Mouse (Mus musculus) midbrain, embryonic 13.5 days (tissue): ENCODE measurements around the gene Lgals7. TPM values are rescaled to one million over a fixed set of nuclear protein-coding genes. Genes with fewer than 3 reads are reported as not detected.
"Not testable (repeated sequence)": the region's sequence is repeated elsewhere in the genome, so short reads cannot be mapped to it uniquely, and the experiment has no call there.

Experiments used
- ATAC-seq: fragments of 200-750 bp; cut with Nextera tagmentation; 2 replicates; pipeline ENCODE4 v1.8.0; 2017; ENCODE audit warnings: mild to moderate bottlenecking, moderate TSS enrichment, moderate library complexity
- H3K27ac ChIP-seq: fragments of 300-500 bp; sonication (generic); 2 replicates; pipeline ENCODE4 v1.5.1; 2015; ENCODE audit warnings: inconsistent platforms, mild to moderate bottlenecking, moderate library complexity
- H3K27me3 ChIP-seq: fragments of 300-500 bp; sonication (generic); 2 replicates; pipeline ENCODE4 v1.6.1; 2015; ENCODE audit warnings: mild to moderate bottlenecking, inconsistent platforms
- H3K36me3 ChIP-seq: fragments of 300-500 bp; sonication (generic); 2 replicates; pipeline ENCODE4 v1.6.1; 2015; ENCODE audit warnings: mild to moderate bottlenecking, inconsistent platforms
- H3K4me1 ChIP-seq: fragments of 300-500 bp; sonication (generic); replicated peaks from 2 replicates; pipeline ENCODE4 v1.6.1; 2015; ENCODE audit warnings: inconsistent platforms
- H3K4me2 ChIP-seq: fragments of 300-500 bp; sonication (generic); replicated peaks from 2 replicates; pipeline ENCODE4 v1.6.1; 2015; ENCODE audit warnings: moderate library complexity, mild to moderate bottlenecking, inconsistent platforms
- H3K4me3 ChIP-seq: fragments of 300-500 bp; sonication (generic); replicated peaks from 2 replicates; pipeline ENCODE4 v1.5.1; 2015; ENCODE audit warnings: mild to moderate bottlenecking, inconsistent platforms
- H3K9ac ChIP-seq: fragments of 300-500 bp; sonication (generic); replicated peaks from 2 replicates; pipeline ENCODE4 v1.6.1; 2015; ENCODE audit warnings: mild to moderate bottlenecking, inconsistent platforms
- H3K9me3 ChIP-seq: fragments of 300-500 bp; sonication (generic); 2 replicates; pipeline ENCODE4 v1.6.1; 2016; ENCODE audit warnings: mild to moderate bottlenecking, inconsistent platforms
- WGBS: fragments of 180-500 bp; shearing (Covaris S2); methylation state at CpG from one replicate; pipeline ENCODE4 v1.1.7; 2015; 5-methylcytosine and 5-hydroxymethylcytosine counted together
- polyA plus RNA-seq: library from polyadenylated mRNA; unstranded; fragments of >200 nt; fragmentation: Nextera tagmentation; extraction: Ambion mirVana; gene quantifications from 2 replicates; pipeline ENCODE4 v1.2.1, GENCODE M21; 2015

Gene Lgals7
- polyA plus RNA-seq, 1 experiment from 2014 or later, result 8.5 TPM

GRCm38 (mm10) chr7:28866769-28867507 lies 3.3 kb downstream of the Lgals7 start:
- Histone ChIP-seq H3K9me3 (no peaks in the 10 kb centered on the region), H3K4me2 (no peak overlapping the region), H3K27me3 (no peaks in the 10 kb centered on the region), H3K4me1 (peaks cover 19% of the 10 kb centered on the region), H3K36me3 (no peaks in the 10 kb centered on the region), H3K27ac (no peak overlapping the region), H3K4me3 (no peak overlapping the region), H3K9ac (no peak overlapping the region)
- no peak for ATAC-seq
- 93% methylated on average over 28 of the region's 28 CpGs for WGBS

- H3K27me3 ChIP-seq, H3K4me3 ChIP-seq, H3K36me3 ChIP-seq, H3K9me3 ChIP-seq, ATAC-seq, H3K27ac ChIP-seq, H3K9ac ChIP-seq, H3K4me2 ChIP-seq: not testable (repeated sequence)
- WGBS, result 31% methylated on average over 23 of the region's 23 CpGs
- H3K4me1 ChIP-seq, result peaks cover 19% of the 10 kb centered on the region
Measured at GRCm38 (mm10) chr7:28867508-28868340, 4.1 kb downstream of the Lgals7 start.

GRCm38 (mm10) chr7:28870901-28871664 lies 7.4 kb downstream of the Lgals7 start:
- Histone ChIP-seq H3K4me2 (no peak overlapping the region), H3K4me1 (peaks cover 2% of the 10 kb centered on the region; the same call in 1 of the 2 replicates), H3K27me3 (no peaks in the 10 kb centered on the region), H3K9ac (no peak overlapping the region), H3K27ac (no peak overlapping the region), H3K36me3 (no peaks in the 10 kb centered on the region), H3K9me3 (no peaks in the 10 kb centered on the region), H3K4me3 (no peak overlapping the region)
- 90% methylated on average over 24 of the region's 24 CpGs for WGBS
- ATAC-seq, result no peak

- WGBS, result 73% methylated on average over 2 of the region's 2 CpGs
Measured at GRCm38 (mm10) chr7:28874565-28874964, 10.9 kb downstream of the Lgals7 start.

GRCm38 (mm10) chr7:28876099-28876498 lies 12.4 kb downstream of the Lgals7 start:
- H3K9ac ChIP-seq, result no peak overlapping the region
- WGBS, result 81% methylated on average over 4 of the region's 4 CpGs
- H3K27me3 ChIP-seq, result no peaks in the 10 kb centered on the region
- H3K4me2 ChIP-seq, result no peak overlapping the region
- H3K27ac ChIP-seq, result no peak overlapping the region
- H3K4me1 ChIP-seq, result no peaks in the 10 kb centered on the region
- no peaks in the 10 kb centered on the region for H3K36me3 ChIP-seq
- no peak overlapping the region for H3K4me3 ChIP-seq
- H3K9me3 ChIP-seq, result no peaks in the 10 kb centered on the region
- ATAC-seq, result no peak

More at GRCm38 (mm10) chr7:28874565-28874964, 10.9 kb downstream of the Lgals7 start:
- Histone ChIP-seq H3K9me3 (no peaks in the 10 kb centered on the region), H3K27me3 (no peaks in the 10 kb centered on the region), H3K36me3 (no peaks in the 10 kb centered on the region), H3K9ac (no peak overlapping the region), H3K27ac (no peak overlapping the region), H3K4me3 (no peak overlapping the region), H3K4me2 (no peak overlapping the region), H3K4me1 (no peaks in the 10 kb centered on the region)
- no peak for ATAC-seq

GRCm38 (mm10) chr7:28877155-28877554 lies 13.5 kb downstream of the Lgals7 start:
- no peak for ATAC-seq
- Histone ChIP-seq H3K4me2 (no peak overlapping the region), H3K27ac (no peak overlapping the region), H3K9me3 (no peaks in the 10 kb centered on the region), H3K36me3 (no peaks in the 10 kb centered on the region), H3K9ac (no peak overlapping the region), H3K27me3 (no peaks in the 10 kb centered on the region), H3K4me3 (no peak overlapping the region), H3K4me1 (no peaks in the 10 kb centered on the region)
- 89% methylated on average over 7 of the region's 7 CpGs for WGBS

- Histone ChIP-seq H3K27ac (no peak overlapping the region), H3K9me3 (no peaks in the 10 kb centered on the region), H3K9ac (no peak overlapping the region), H3K36me3 (no peaks in the 10 kb centered on the region), H3K4me3 (no peak overlapping the region), H3K4me1 (no peaks in the 10 kb centered on the region), H3K27me3 (no peaks in the 10 kb centered on the region), H3K4me2 (no peak overlapping the region)
- WGBS, result 85% methylated on average over 4 of the region's 4 CpGs
- no peak for ATAC-seq
Measured at GRCm38 (mm10) chr7:28877856-28878255, 14.2 kb downstream of the Lgals7 start.

- no peak overlapping the region for H3K4me2 ChIP-seq
Measured at GRCm38 (mm10) chr7:28879606-28880005, 16.0 kb downstream of the Lgals7 start.

GRCm38 (mm10) chr7:28880554-28880953 lies 16.9 kb downstream of the Lgals7 start:
- H3K4me2 ChIP-seq, result no peak overlapping the region

More at GRCm38 (mm10) chr7:28879606-28880005, 16.0 kb downstream of the Lgals7 start:
- Histone ChIP-seq H3K9me3 (no peaks in the 10 kb centered on the region), H3K4me1 (no peaks in the 10 kb centered on the region), H3K27ac (no peak overlapping the region), H3K4me3 (no peak overlapping the region), H3K9ac (no peak overlapping the region), H3K36me3 (no peaks in the 10 kb centered on the region), H3K27me3 (no peaks in the 10 kb centered on the region)
- 78% methylated on average over 7 of the region's 7 CpGs for whole genome bisulfite sequencing
- no peak for ATAC-seq

GRCm38 (mm10) chr7:28881199-28881598 lies 17.5 kb downstream of the Lgals7 start, which contains the start of gene Capn12:
TSS of gene Capn12 (plus strand) at chr7:28881422.
- Histone ChIP-seq H3K27ac (no peak within 1 kb of the TSS), H3K4me1 (no peaks in the 10 kb centered on the region), H3K9me3 (no peaks in the 10 kb centered on the region), H3K4me3 (no peak within 1 kb of the TSS), H3K4me2 (no peak within 1 kb of the TSS), H3K27me3 (peaks cover under 1% of the 10 kb centered on the region; the same call in 1 of the 2 replicates), H3K36me3 (no peaks in the 10 kb centered on the region), H3K9ac (no peak within 1 kb of the TSS)
- ATAC-seq, result no peak
- 51% methylated on average over 13 of the region's 13 CpGs for WGBS

More at GRCm38 (mm10) chr7:28880554-28880953, 16.9 kb downstream of the Lgals7 start:
- H3K27me3 ChIP-seq, result no peaks in the 10 kb centered on the region
- no peak overlapping the region for H3K27ac ChIP-seq
- no peak overlapping the region for H3K4me3 ChIP-seq
- H3K9me3 ChIP-seq, result no peaks in the 10 kb centered on the region
- WGBS, result 79% methylated on average over 10 of the region's 10 CpGs
- H3K4me1 ChIP-seq, result no peaks in the 10 kb centered on the region
- no peak for ATAC-seq
- H3K9ac ChIP-seq, result no peak overlapping the region
- H3K36me3 ChIP-seq, result no peaks in the 10 kb centered on the region

- H3K27me3 ChIP-seq, result peaks cover 19% of the 10 kb centered on the region
- ATAC-seq, result no peak
- WGBS, result 79% methylated on average over 11 of the region's 11 CpGs
- no peak overlapping the region for H3K27ac ChIP-seq
- no peaks in the 10 kb centered on the region for H3K36me3 ChIP-seq
- no peak overlapping the region for H3K4me3 ChIP-seq
- no peaks in the 10 kb centered on the region for H3K4me1 ChIP-seq
- no peaks in the 10 kb centered on the region for H3K9me3 ChIP-seq
- H3K4me2 ChIP-seq, result no peak overlapping the region
- no peak overlapping the region for H3K9ac ChIP-seq
Measured at GRCm38 (mm10) chr7:28883039-28883438, 19.4 kb downstream of the Lgals7 start.
